Mouse (Mus musculus) erythroid progenitor cell, adult 5-6 weeks (primary cell): Measurements from ENCODE around the gene Alox15. TPM values are rescaled to one million over a fixed set of nuclear protein-coding genes. Genes with fewer than 3 reads are reported as not detected.
"Not testable (repeated sequence)": the region's sequence is repeated elsewhere in the genome, so short reads cannot be mapped to it uniquely, and the experiment has no call there.

ENCODE experiments used
- ATAC-seq: replicated peaks from 2 replicates; pipeline ENCODE4 v1.8.0; 2016; ENCODE audit warnings: moderate number of reproducible peaks, mild to moderate bottlenecking, moderate TSS enrichment, inconsistent platforms; ENCODE audit not compliant: poor library complexity, low FRiP score, severe bottlenecking
- total RNA-seq, 2 experiments: library from RNA; stranded (forward) in 1 of 2; stranded (reverse) in 1 of 2; fragments of 150-400 nt in 1 of 2; fragments of 186-747, 209-891 nt in 1 of 2; gene quantifications; 2 replicates each; pipeline versions ENCODE4 v1.2.3 to v1.2.4; 2015 to 2017; ENCODE audit warnings: low replicate concordance in 2 of 2

The Alox15 gene
- 5.4 and 17.6 TPM in 2 replicates for total RNA-seq (2015; ENCODE audit: low replicate concordance)
- 3.6 and 5.7 TPM in 2 replicates for total RNA-seq (2017; ENCODE audit: low replicate concordance)

DNA sequence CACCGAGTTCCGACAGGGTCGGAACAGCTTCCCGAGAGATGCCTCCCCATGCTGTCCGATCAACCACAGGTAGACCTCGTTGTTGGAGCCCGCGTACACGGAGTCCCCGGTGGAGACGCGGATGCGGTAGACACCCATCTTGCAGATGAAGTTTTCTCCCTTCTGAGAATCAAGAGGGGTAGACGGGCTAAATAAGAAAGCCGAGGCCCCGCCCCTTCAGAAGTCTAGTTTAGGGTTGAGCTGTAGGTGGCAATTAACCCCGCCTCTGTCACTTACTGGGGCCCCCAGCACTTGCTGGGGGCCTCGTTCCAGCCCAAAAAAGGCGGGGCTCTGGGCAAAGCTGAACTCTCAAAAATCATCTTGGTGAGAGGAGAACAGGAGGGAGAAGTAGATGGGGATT is at the start of gene Alox15:
Gene Alox15 (minus strand): TSS at position 164 of the 400 bp plus-strand sequence.
- no peak for ATAC-seq

DNA sequence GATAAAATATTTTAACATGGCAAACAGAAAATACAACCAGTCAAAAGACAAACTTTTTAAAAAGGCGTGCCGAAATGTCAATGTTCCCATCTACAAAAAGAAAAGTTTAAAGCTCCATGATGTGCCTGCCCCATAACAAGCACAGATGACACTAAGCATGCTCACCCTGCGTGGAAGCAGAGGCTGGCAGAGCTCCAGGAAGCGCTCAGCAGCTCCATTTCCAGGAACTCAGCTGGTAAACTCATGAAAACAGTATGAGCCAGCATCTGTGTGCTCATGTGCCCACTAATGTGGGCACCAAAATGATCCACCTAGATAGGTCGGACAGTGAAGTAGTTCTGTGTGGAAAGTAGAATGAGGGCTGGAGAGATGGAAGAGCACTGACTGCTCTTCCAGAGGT is 37.6 kb upstream of the Alox15 start:
- ATAC-seq: no peak

DNA sequence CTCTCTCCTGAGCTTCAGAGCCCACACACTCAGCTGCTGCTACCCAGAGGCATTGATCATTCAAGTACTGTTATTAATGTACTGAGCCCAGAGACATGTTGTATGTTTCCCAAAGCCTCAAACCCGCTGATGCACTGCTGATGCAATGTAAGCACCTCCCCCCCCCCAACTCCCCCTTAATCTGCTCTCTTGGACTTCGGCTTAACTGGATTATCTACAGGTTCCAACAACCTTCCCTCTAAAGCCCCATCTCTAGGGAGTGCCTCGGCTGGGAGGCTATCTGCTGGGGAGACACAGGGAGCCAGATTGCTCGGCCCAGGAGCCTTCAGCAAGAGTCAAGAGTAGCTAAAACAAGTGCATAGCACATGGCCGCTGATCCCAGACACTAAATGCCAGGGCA is 35.6 kb upstream of the Alox15 start:
- no peak for ATAC-seq

DNA sequence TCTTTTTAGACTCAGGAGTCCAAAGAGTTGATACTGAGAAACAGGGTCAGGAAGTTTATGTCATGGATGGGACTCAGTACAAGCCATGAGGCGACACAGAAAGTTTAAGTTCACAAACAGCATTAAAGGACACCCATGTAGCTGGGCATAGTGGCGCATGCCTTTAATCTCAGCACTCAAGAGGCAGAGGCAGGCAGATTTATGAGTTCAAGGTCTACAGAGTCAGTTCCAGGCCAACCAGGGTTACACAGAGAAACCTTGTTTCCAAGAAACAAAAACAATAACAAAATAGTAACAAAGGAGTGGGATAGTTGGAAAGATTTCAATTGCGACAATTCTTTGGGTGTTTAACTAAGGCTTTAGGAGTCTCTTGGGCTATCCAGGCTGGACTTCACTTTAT is 32.3 kb upstream of the Alox15 start:
- ATAC-seq: no peak

DNA sequence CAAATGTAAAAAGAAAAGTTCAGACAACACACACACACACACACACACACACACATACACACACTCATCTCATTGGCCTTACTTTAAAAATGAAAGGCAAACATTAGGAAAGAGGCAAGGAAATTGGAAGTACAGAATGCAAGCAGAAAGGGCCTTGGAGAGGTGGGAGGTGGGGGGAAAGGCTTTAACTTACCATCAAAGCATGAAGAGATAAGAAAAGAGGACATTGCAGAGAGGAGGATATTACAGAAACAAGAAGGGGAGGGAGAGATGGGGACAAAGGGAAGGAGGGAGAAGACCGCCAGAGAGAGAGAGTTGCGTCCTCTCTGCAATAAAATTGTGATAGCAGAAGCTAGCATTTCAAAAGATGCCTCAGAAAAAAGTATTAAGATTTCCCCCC is 29.5 kb upstream of the Alox15 start:
- ATAC-seq: no peak

DNA sequence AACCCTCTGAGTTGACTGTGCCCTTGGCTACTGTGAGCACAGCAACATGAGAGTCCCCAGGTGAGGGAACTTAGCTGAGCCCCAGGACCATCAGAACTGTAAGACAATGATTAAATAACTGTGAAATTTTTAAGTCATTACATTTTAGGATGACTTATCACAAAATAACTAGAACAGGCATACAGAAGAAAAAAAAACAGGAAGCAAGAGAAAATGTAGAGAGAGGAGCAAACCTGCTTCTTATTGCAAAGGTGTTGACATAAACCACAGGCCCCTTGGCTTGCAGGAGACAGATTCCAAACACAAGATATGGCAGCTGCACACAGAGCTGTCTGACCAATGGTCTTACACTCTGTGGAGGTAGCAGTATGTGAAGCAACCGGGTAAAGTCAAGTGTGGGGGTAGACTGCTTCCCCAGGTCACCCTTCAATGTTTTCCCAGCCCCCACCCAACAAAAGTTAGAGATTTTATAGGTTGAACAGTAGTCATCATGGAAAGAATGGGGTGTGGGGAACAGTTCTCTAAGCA is 28.7 kb upstream of the Alox15 start:
- ATAC-seq: no peak

DNA sequence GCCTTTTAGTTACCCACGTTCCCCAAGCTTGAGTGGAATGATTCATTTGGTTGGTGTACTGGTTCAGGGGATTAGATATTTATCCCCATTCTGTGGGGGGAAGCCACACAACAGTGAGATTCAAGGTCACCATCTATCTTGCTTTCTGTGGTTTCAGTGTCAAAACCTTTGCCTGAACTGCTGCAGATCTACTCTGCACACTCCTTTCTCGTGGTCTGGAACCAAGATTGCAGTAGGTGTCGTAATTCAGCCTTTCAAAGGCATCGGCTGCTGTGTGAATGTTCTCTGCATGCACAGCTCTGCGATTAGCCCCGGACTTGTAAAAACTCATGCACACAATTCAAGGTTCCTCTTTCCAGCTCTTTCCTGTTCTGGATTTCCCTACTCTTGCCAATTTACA is 24.2 kb upstream of the Alox15 start:
- ATAC-seq: no peak

DNA sequence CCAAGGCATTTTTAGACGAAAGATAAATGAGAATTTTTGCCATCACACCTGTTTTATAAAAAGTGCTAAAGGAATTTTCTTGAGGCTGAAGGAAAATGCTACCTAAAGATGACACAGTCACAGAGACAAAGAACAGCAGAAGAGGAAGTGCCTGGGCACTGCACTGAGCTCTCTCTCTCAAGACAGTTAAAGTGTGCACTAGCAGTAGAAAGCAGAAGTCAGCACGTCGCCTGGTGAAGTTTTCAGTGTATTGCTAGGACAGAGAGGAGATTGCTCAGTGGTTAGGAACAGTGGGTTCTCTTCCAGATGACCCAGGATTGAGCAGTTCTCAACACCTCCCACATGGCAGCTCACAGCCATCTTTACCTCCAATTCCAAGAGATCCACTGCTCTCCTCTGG is 22.5 kb upstream of the Alox15 start:
- no peak for ATAC-seq

GRCm38 (mm10) chr11:70372849-70373557 is 21.2 kb upstream of the Alox15 start:
- ATAC-seq: no peak

DNA sequence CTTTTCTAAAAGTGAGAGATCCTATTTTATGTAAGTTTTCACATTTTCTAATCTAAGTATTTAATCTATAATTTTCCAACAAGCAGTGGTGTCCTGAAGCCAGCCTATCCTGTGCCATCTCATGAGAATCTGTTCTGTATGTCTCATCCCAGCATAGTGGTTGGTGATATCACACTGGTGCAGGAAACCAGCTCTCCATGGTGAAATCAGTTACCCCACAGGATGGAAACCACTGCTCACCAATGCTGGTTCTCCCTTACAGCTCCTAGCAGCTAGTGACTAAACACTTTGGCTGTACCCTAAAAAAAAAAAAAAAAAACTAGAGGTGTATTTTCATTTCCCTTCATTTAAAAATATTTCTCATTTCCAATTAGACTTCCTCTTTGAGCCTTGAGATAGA is 20.6 kb upstream of the Alox15 start:
- no peak for ATAC-seq

DNA sequence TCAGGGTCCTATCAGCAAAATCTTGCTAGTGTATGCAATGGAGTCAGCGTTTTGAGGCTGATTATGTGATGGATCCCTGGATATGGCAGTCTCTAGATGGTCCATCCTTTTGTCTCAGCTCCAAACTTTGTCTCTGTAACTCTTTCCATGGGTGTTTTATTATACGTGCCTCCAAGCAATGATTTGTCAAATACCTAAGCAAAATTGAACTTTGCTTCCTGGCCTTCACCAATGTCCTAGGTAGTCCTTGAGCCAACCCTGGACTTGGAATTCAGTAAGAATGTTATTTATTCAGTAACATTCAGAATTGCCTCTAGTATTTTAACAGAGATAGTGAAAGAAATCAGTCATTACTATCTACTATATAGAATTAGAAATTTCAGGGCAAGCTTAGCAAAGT is 16.8 kb upstream of the Alox15 start:
- not testable (repeated sequence) for ATAC-seq

DNA sequence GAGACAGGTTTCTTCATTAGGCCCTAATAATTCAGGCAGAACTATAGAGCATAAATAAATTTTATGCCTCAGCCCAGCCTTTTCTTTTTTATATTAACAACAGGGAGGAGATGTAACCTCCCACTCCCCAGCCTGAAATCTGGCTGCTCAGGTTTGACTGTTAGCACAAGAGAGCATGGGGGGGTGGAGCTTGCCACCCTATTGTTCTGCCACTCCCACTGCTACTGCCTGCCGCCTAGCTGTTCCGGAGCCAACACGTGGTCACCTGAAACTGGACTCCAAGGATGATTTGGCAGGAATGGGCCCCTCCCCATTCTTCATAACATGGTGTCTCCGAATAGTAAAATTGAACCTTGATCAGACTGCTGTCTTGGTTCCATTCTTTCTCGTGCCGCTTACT is 15.9 kb upstream of the Alox15 start:
- not testable (repeated sequence) for ATAC-seq

GRCm38 (mm10) chr11:70348630-70349029 is 3.2 kb downstream of the Alox15 start:
- no peak for ATAC-seq

GRCm38 (mm10) chr11:70347861-70348260 is 4.0 kb downstream of the Alox15 start:
- ATAC-seq: no peak

DNA sequence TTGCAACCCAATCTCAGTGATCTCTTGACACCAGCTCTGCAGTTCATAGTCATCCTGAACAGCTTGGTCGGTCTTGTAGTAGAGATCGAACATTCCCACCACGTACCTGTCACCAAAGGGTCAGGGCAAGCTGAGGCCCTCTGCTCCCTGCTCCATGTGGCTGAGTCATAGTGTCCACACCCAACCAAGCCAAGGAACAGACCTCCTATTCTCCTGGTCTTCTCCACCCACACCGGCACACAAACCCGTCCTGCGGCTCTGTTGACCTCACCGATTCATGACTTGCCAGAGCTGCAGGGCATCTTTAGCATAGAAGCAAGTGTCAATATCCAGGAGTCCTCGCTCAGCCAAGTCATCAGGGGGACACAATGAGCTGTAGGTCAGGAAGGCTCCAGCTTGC is 6.3 kb downstream of the Alox15 start:
- no peak for ATAC-seq

GRCm38 (mm10) chr11:70345061-70345460 is 6.8 kb downstream of the Alox15 start:
- no peak for ATAC-seq

DNA sequence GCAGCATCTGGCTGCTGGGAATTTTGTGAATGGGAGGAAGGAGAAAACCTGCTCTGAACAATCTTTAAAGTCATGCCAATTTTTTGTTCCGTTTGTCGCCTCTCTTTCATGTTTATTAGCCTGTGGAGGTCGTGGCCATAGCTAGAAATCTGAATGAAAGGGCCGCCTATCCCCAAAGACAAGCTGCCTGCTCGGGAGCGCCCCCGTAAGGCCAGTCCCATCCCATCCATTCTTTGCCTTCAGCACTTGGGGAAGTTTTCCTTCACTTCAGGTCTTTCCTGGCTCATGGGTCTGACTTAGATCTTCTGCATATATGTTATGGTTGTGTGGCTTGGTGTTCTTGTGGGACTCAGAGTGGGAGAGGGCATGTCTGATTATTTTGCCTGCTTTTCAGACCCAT is 12.3 kb downstream of the Alox15 start:
- no peak for ATAC-seq

DNA sequence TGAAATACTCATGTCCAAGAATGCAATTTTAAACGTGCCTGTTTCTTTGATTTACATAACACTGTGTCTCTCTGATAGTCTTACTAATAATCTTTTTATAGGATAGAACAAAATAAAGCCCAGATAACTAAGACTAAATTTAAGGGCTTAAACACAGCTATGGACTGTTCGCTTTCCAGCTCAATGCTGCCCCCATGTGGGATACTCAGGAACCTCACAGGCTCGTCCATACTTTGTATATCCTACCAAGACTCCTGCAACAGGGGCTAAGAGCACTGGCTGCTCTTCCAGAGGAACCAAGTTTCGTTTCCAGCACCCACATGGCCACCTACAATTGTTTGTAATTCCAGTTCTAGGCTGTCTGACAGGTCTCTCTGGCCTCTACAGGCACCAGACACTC is 17.4 kb downstream of the Alox15 start:
- ATAC-seq: no peak

- no peak for ATAC-seq
These were observed 27.1 kb downstream of the Alox15 start for GRCm38 (mm10) chr11:70324726-70325125.

GRCm38 (mm10) chr11:70322528-70322927 is 29.3 kb downstream of the Alox15 start, which contains the start of gene Alox12e:
Gene Alox12e (minus strand): TSS chr11:70322628.
- ATAC-seq: no peak

GRCm38 (mm10) chr11:70321664-70322063 is 30.2 kb downstream of the Alox15 start:
- ATAC-seq: 0 out of 2 replicates have a peak, but pooled peaks have one; percentile 43

- ATAC-seq: no peak
These were observed 32.2 kb downstream of the Alox15 start for GRCm38 (mm10) chr11:70319614-70320013.
